Mouse (Mus musculus): ENCODE measurements around the gene Capn15.

- TF ChIP-seq CTCF (conservative IDR thresholded peaks at IDR 0.05; ENCODE audit: low read length), result no peak
- TF ChIP-seq POU5F1 (IDR thresholded peaks at IDR 0.05; ENCODE audit: borderline replicate concordance, low read length), result no peak
These were observed 20.3 kb upstream of the Capn15 start for GRCm38 (mm10) chr17:26005731-26006450.

Measured in E14TG2a.4 (cell line).